Mouse (Mus musculus): Measurements from ENCODE around the gene Flrt1. TPM values are rescaled to one million over a fixed set of nuclear protein-coding genes. Genes with fewer than 3 reads are reported as not detected.

Flrt1 gene
- polyA plus RNA-seq, 1 experiment, result 5.4 TPM

DNA sequence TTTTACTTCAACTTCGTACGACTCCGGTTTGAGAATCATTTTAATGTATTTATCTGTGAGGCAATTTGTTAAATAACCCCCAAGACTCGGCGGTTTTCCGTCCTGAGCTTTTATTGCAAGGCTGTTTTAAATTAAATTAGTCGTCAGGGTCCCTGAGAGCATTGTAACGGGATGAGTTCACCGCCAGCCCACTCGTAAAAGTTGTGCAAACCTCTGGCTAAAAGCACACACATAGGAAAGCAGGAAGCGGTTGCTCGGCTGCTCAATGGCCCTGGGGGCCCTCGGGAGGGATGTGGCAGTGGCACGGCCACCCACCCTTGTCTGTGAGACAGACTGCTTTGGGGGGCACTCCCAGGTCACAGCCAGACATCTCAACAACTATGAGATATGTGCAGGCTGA, 32.8 kb upstream of the Flrt1 start:
- Histone ChIP-seq H3K4me1 (ENCODE audit: control insufficient read depth, insufficient read depth, low read length) (peaks cover 64% of the 10 kb centered on the region), H3K27ac (ENCODE audit: insufficient read depth, low read length) (no peak overlapping the region), H3K27me3 (ENCODE audit: control insufficient read depth, insufficient read depth, low read length) (no peaks in the 10 kb centered on the region), H3K4me3 (replicated peaks; ENCODE audit: insufficient read depth, low read depth, low read length) (no peak overlapping the region)
- no peak for DNase-seq
- TF ChIP-seq CTCF (IDR thresholded peaks at IDR 0.05; ENCODE audit: borderline replicate concordance, insufficient read depth, low read depth, low read length), result no peak
- WGBS, result 91% methylated on average over 14 of the region's 14 CpGs

- Histone ChIP-seq H3K27me3 (ENCODE audit: control insufficient read depth, insufficient read depth, low read length) (no peaks in the 10 kb centered on the region), H3K4me3 (replicated peaks; ENCODE audit: insufficient read depth, low read depth, low read length) (no peak overlapping the region), H3K4me1 (ENCODE audit: control insufficient read depth, insufficient read depth, low read length) (peaks cover 67% of the 10 kb centered on the region), H3K27ac (ENCODE audit: insufficient read depth, low read length) (peak overlapping the region; percentile 21)
- no peak for DNase-seq
- TF ChIP-seq CTCF (IDR thresholded peaks at IDR 0.05; ENCODE audit: borderline replicate concordance, insufficient read depth, low read depth, low read length) (no peak), POLR2A (IDR thresholded peaks at IDR 0.05; ENCODE audit: borderline replicate concordance, insufficient read depth, low read length) (no peak)
- 55% methylated on average over 14 of the region's 14 CpGs for WGBS
Observed at GRCm38 (mm10) chr19:7136714-7137498, 31.4 kb upstream of the Flrt1 start.

- WGBS, result 8% methylated on average over 9 of the region's 9 CpGs
- peak; percentile 81 to 87 for DNase-seq
Observed at GRCm38 (mm10) chr19:7136016-7136415, 30.5 kb upstream of the Flrt1 start.

DNA sequence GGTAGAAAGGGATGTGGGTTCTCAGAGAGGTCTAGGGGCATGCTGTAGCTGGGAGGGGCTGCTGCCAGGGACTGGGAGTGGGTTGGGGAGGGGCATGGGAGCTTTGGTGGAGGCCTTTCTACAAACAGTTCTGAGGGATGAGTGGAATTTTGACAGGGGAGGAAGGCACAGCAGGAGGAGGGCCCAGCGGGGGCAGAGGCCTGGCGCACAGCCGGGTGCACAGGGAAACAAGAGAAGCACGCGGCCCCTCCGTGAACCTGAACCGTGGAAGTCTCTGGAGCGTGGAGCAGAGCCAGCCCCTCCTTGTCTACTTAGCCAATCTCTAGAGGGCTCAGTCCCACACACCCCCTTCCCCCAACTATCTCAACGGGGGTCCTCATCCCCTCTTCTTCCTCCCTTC, 30.0 kb upstream of the Flrt1 start:
- 12% methylated on average over 9 of the region's 9 CpGs for WGBS
- peak; percentile 60 to 61 for DNase-seq

More at GRCm38 (mm10) chr19:7136016-7136415, 30.5 kb upstream of the Flrt1 start:
- TF ChIP-seq POLR2A (IDR thresholded peaks at IDR 0.05; ENCODE audit: borderline replicate concordance, insufficient read depth, low read length), result no peak
- no peak for TF ChIP-seq CTCF (IDR thresholded peaks at IDR 0.05; ENCODE audit: borderline replicate concordance, insufficient read depth, low read depth, low read length)
- Histone ChIP-seq H3K27ac (ENCODE audit: insufficient read depth, low read length) (peak overlapping the region; percentile 21), H3K4me3 (replicated peaks; ENCODE audit: insufficient read depth, low read depth, low read length) (no peak overlapping the region), H3K27me3 (ENCODE audit: control insufficient read depth, insufficient read depth, low read length) (no peaks in the 10 kb centered on the region), H3K4me1 (ENCODE audit: control insufficient read depth, insufficient read depth, low read length) (peaks cover 59% of the 10 kb centered on the region)

GRCm38 (mm10) chr19:7134631-7135091, 29.1 kb upstream of the Flrt1 start:
- peaks cover 53% of the 10 kb centered on the region for H3K4me1 ChIP-seq (ENCODE audit: control insufficient read depth, insufficient read depth, low read length)
- TF ChIP-seq POLR2A (IDR thresholded peaks at IDR 0.05; ENCODE audit: borderline replicate concordance, insufficient read depth, low read length), result no peak
- no peak for TF ChIP-seq CTCF (IDR thresholded peaks at IDR 0.05; ENCODE audit: borderline replicate concordance, insufficient read depth, low read depth, low read length)
- H3K27me3 ChIP-seq (ENCODE audit: control insufficient read depth, insufficient read depth, low read length), result no peaks in the 10 kb centered on the region
- no peak for DNase-seq
- 50% methylated on average over 17 of the region's 17 CpGs for WGBS
- H3K27ac ChIP-seq (ENCODE audit: insufficient read depth, low read length), result peak overlapping the region; percentile 29; the same call in 1 of the 2 replicates
- H3K4me3 ChIP-seq (replicated peaks; ENCODE audit: insufficient read depth, low read depth, low read length), result no peak overlapping the region

More for the DNA sequence above, 30.0 kb upstream of the Flrt1 start:
- peak overlapping the region; percentile 21; the same call in 1 of the 2 replicates for H3K27ac ChIP-seq (ENCODE audit: insufficient read depth, low read length)
- H3K27me3 ChIP-seq (ENCODE audit: control insufficient read depth, insufficient read depth, low read length), result no peaks in the 10 kb centered on the region
- H3K4me3 ChIP-seq (replicated peaks; ENCODE audit: insufficient read depth, low read depth, low read length), result no peak overlapping the region
- TF ChIP-seq POLR2A (IDR thresholded peaks at IDR 0.05; ENCODE audit: borderline replicate concordance, insufficient read depth, low read length) (no peak), CTCF (IDR thresholded peaks at IDR 0.05; ENCODE audit: borderline replicate concordance, insufficient read depth, low read depth, low read length) (no peak)
- H3K4me1 ChIP-seq (ENCODE audit: control insufficient read depth, insufficient read depth, low read length), result peaks cover 55% of the 10 kb centered on the region

DNA sequence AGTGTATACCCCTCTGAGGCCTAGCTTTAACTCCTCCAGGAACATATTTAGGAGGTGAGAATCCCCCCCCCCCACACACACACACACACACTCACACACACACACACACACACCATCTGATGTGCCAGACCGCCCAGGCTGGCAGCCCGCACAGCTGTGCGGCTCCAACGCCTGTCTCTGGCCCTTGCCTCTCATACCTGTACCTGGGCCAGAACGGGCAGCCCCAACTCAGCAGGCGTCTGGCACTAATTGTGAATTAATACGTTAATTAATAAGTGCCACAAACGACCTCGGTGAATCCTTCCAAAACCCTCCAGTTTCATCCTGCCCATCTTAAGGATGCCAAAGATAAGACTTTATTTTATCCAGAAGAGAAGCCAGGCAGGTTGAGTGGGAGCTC, 27.9 kb upstream of the Flrt1 start:
- H3K4me3 ChIP-seq (replicated peaks; ENCODE audit: insufficient read depth, low read depth, low read length), result no peak overlapping the region
- H3K27ac ChIP-seq (ENCODE audit: insufficient read depth, low read length), result no peak overlapping the region
- H3K27me3 ChIP-seq (ENCODE audit: control insufficient read depth, insufficient read depth, low read length), result no peaks in the 10 kb centered on the region
- WGBS, result 21% methylated on average over 9 of the region's 9 CpGs
- TF ChIP-seq POLR2A (IDR thresholded peaks at IDR 0.05; ENCODE audit: borderline replicate concordance, insufficient read depth, low read length) (no peak), CTCF (IDR thresholded peaks at IDR 0.05; ENCODE audit: borderline replicate concordance, insufficient read depth, low read depth, low read length) (no peak)
- no peak for DNase-seq
- H3K4me1 ChIP-seq (ENCODE audit: control insufficient read depth, insufficient read depth, low read length), result peaks cover 66% of the 10 kb centered on the region

GRCm38 (mm10) chr19:7130317-7130716, 24.8 kb upstream of the Flrt1 start:
- Histone ChIP-seq H3K4me3 (replicated peaks; ENCODE audit: insufficient read depth, low read depth, low read length) (no peak overlapping the region), H3K27me3 (ENCODE audit: control insufficient read depth, insufficient read depth, low read length) (no peaks in the 10 kb centered on the region), H3K4me1 (ENCODE audit: control insufficient read depth, insufficient read depth, low read length) (peaks cover 56% of the 10 kb centered on the region), H3K27ac (ENCODE audit: insufficient read depth, low read length) (no peak overlapping the region)
- no peak for TF ChIP-seq POLR2A (IDR thresholded peaks at IDR 0.05; ENCODE audit: borderline replicate concordance, insufficient read depth, low read length)
- no peak for TF ChIP-seq CTCF (IDR thresholded peaks at IDR 0.05; ENCODE audit: borderline replicate concordance, insufficient read depth, low read depth, low read length)
- no peak for DNase-seq
- 94% methylated on average over 11 of the region's 11 CpGs for WGBS

Data from cerebellum, adult 2 months (tissue).